Mouse (Mus musculus) ovary, postnatal 10 days (tissue): Measurements from ENCODE around the gene Serpinb3a.
"Not testable (repeated sequence)": the region's sequence is repeated elsewhere in the genome, so short reads cannot be mapped to it uniquely, and the experiment has no call there.

Experiments
- DNase-seq: peaks from one replicate; pipeline ENCODE4 v3.0.0; 2022; ENCODE audit warnings: low spot score

Serpinb3a gene

DNA sequence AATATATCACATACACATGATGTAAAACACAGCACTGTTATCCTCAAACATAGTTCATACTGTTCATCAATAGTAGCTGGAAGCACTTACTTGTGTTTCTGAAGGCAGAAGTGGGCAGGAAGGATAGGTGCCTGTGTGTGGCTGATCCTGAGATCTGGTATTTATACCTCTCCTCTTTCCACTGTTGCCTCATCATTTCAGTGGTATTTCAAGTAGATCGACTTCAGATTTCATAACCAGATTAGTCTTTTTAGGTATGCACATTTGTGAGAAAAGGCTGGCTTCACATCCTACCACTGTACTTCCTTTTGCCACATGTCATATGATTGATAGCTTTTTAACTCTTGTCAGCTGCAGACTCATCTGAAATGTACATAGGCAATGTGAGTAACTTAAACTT, at the start of gene Serpinb3a:
TSS of gene Serpinb3a (minus strand) at position 101 of the 400 bp plus-strand sequence.
- DNase-seq = no peak

DNA sequence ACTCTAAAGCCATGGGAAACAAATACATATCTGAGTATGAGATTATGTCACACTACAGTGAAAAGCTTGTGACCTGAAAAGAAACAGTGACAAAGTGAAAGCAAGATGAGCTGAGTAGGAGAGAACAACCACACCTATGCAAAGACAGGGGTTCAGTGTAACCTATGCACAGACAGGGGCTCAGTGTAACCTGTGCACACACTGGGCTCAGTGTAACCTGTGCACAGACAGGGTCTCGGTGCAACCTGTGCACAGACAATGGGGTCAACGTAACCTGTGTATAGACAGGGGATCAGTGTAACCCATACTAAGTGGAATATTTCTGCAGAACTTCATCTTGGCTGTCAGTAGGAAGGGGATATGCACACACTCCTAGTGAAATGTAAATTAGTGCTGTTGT, 46.3 kb upstream of the Serpinb3a start:
- DNase-seq = no peak

DNA sequence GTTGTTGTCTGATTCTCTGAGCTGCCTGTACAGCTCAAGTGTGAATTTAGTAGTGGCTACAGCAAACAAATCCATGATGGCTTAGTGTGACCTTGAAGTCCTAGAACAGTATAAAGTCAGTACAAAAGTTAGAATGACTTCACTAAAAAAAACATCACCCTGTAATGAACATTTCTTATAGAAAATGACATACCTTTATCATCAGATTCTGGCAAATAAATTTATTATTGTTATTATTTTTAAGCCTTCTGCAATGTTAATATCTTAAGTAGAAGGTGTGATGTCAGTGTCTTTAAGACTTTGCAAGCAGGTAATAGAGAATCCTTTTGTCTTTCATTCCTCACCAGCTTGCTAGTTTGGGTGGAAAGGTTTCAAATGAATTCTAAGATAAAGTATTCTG, 31.3 kb upstream of the Serpinb3a start, which contains the start of gene Serpinb3d:
TSS of gene Serpinb3d (minus strand) at position 101 of the 400 bp plus-strand sequence.
- no peak for DNase-seq

DNA sequence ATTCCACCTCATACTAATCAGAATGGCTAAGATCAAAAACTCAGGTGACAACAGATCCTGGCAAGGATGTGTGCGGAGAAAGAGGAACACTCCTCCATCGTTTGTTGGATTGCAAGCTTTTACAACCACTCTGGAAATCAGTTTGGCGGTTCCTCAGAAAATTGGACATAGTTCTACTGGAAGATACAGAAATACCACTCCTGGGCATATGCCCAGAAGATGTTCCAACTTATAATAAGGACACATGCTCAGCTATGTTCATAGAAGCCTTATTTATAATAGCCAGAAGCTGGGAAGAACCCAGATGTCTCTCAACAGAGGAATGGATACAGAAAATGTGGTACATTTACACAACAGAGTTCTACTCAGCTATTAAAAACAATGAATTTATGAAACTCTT, 17.9 kb downstream of the Serpinb3a start:
- DNase-seq = not testable (repeated sequence)

DNA sequence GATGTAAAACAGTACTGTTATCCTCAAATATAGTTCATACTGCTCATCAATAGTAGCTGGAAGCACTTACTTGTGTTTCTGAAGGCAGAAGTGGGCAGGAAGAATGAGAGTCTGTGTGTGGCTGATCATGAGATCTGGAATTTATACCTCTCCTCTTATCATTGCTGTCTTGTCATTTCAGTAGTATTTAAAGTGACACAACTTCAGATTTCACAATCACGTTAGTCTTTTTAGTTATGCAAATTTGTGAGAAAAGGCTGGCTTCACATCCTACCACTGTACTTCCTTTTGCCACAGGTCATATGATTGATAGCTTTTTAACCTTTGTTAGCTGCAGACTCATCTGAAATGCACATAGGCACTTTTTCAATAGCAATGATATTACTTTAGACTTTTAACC, 26.2 kb downstream of the Serpinb3a start:
- no peak for DNase-seq

DNA sequence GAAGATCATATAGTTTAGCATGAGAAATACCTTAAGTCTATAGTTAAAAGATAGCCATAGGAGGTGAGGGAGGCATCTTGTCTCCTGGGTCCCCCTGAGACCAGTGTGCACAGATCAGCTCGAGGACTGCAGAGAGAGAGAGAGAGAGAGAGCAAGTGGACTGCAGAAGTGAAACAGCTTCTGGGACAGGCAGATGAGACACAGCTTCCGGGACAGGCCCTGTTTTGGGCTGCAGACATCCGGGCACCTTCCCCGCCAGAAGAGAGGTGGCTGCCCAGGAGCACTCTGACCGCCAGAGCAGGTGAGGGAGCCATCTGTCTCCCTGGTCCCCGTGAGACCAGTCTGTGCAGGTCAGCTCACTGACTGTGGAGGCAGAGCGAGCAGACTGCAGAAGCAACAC, 36.9 kb downstream of the Serpinb3a start:
- no peak for DNase-seq

DNA sequence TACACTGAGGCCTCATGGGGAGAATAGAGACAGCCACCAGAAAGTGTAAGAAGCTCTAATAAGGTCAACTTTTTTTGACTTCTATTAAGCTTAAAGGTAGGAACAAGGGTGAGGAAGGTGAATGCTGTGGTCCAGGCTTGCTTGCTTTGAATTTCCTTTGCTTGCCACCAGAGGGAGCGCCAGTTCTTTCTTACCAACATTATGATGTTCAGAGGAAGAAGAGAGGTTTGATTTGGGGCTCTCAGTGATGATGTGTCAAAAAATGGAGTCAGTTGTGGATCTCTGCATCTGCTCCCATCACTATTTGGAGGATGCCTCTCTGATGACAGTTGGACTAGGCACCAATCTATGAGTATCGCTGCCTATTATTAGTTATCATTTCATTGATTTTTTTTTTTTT, 37.6 kb downstream of the Serpinb3a start:
- DNase-seq = no peak

DNA sequence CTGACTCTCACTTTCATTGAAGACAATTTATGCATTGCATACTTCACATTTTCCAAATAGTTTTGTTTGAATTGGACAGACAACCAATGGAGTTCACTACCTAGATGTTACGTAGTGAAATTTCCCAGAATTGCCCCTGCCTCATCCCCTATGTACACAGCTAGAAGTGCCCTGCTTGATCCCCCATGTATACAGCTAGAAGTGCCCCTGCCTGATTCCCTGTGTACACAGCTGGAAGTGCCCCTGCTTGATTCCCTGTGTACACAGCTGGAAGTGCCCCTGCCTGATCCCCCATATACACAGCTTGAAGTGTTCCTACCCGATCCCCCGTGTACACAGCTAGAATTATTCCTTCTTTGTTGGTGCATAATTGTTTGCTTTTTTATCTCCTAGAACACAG, 45.8 kb downstream of the Serpinb3a start:
- DNase-seq = no peak

DNA sequence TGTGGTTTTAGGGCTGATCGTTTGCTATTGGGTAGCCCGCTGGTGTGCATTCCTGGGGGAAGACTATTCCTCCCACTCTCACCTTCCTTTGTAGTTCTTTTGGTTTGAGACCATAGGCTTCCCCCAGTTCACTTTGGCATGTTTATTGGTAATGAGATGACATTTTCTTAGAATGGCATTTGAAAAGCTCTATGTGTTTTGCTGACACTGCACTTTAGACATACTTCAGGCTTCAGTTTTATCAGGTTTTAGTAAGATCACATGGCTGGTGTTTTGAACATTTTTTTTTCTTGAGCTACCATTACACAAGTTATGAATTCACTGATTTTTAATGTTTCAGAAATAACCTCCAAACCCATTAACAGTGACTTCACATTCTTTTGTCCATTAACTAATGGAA, 50.3 kb downstream of the Serpinb3a start:
- no peak for DNase-seq

DNA sequence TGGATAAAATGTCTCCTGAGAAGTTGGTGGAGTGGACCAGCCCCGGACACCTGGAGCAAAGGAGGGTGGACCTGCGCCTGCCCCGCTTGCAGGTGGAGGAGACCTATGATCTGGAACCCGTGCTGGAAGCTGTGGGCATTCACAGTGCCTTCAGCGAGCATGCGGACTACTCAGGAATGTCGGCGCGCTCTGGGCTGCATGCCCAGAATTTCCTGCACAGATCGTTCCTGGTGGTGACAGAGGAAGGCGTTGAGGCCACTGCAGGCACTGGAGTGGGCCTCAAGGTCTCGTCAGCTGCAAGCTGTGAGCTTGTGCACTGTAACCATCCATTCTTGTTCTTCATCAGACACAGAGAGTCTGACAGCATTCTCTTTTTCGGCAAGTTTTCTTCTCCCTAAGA, 51.7 kb downstream of the Serpinb3a start:
- DNase-seq = no peak
